Mouse (Mus musculus): ENCODE results near the gene Trim68.
A peak's percentile ranks its signal among the peaks of the same experiment; 100 is the strongest.
"Not testable (repeated sequence)": the region's sequence is repeated elsewhere in the genome, so short reads cannot be mapped to it uniquely, and the experiment has no call there.

Gene Trim68

DNA sequence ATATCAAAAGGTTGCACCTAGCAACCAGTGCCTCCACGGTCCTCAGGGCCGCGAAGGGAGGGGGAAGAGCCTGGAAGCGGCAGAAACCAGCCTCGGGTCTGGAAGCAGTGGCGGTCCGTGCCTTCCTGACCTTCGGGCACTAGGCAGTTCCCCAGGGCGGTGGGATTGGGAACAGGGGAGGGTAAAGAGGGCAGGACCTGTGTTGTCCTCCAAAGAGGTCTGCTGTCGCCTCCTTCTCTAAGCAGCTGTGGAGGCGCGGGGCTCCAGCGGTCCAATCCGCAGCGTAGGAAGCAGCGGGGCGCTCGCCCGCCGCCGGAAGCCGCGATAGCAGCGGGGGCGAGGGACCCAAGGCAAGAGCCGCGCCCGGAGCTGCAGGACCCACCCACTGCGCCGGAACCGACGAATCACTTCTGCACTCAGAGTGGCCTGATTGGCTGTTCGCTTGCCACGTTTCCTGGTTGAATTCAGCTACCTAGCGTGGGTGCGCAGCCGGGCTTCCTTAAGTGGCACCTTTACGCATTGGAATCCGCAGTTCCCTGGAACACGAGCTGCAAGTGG lies at the start of gene Trim68:
Trim68 (minus strand) TSS at position 384 of the 558 bp plus-strand sequence.
- DNase-seq, result peak; percentile 85

DNA sequence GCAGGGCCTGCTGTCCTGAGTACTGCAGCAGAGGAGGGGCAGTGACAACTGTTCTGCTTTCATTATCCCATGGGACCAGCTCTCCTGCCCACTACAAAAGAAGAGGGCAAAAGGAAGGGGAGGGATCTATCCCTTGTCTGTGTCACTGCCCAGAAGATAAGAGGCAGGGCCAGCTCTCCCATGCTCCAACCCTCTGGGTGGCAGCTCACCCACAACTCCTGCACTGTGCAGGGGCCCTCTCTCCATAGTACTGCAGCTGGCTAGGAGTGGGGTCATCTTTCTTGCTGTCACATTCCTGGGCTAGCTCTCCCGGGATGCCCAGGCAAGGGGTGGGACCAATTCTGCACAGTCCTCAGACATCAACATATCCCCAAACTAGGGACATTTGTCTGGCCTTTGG lies 46.7 kb upstream of the Trim68 start:
- DNase-seq, result no peak

DNA sequence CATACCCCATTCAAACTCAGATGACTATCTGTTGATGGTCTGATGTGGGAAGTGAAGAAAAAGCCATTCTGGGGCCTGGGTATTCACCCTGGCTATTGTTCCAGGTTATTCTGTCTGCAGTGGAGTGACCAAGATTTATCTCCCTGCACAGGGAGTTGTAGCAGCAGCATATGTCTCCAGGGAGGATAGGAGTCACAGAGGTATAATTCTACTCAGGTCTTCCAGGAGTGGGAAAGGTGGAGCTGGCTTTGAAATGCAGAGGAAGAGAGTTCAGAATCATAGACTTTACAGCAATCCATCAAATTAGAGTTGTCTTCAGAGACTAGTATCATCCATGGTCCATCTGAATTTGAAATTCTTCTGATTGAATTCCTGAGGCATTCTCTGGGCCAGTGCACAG lies 40.3 kb upstream of the Trim68 start, which contains the start of gene Olfr559:
Olfr559 (minus strand) TSS at position 101 of the 400 bp plus-strand sequence.
- no peak for DNase-seq

DNA sequence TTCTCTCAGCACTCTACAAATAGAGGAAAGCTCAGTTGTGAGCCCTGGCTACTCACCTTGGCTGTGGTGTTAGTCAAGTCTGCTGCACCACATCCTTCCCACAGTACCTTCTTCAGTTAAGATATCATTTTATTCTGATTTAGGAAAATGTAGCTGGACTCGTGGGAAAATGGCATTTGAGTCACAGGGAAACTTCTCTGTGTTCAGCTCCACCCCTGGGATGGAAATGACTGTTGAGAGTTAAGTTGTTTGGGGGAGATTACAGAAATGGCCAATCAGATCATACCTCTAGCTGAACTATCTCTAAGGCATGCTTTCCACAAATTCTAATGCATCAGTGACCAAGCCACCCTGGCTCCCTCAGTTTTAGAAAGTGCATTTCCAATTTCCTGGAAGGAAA lies 31.8 kb upstream of the Trim68 start, which contains the start of gene Olfr33:
Olfr33 (minus strand) TSS at position 101 of the 400 bp plus-strand sequence.
- no peak for DNase-seq

DNA sequence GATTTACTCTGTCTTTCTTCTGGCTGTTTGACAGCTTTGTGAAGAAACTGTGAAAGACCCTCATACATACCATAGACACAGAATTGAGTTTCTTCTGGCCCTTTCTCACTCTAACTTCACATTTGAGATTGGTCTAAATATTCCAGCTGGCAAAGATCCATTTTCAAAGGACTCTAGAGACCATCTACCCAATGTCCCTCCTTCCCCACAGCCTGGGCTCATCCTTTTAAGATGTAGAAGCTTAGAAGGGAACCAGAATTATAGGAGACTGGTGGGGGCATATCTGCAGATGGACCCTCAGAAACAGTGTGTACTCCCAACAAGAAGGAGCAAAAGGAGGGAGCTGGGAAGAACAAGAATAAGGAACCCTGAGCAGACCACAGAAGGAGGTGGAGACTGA lies 14.8 kb upstream of the Trim68 start, which contains the start of gene Olfr558:
Olfr558 (plus strand) TSS at position 301 of the 400 bp plus-strand sequence.
- DNase-seq, result no peak

DNA sequence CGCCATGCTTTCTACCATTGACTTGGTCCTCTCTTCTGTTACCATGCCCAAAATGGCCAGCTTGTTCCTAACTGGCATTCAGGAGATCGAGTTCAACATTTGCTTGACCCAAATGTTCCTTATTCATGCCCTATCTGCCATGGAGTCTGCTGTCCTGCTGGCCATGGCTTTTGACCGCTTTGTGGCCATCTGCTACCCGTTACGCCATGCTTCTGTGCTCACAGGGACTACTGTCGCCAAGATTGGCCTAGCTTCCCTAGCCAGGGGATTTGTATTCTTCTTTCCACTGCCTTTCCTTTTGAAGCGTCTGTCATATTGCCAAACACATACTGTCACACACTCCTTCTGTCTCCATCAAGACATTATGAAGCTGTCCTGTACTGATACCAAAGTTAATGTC lies 11.3 kb upstream of the Trim68 start:
- DNase-seq, result no peak

DNA sequence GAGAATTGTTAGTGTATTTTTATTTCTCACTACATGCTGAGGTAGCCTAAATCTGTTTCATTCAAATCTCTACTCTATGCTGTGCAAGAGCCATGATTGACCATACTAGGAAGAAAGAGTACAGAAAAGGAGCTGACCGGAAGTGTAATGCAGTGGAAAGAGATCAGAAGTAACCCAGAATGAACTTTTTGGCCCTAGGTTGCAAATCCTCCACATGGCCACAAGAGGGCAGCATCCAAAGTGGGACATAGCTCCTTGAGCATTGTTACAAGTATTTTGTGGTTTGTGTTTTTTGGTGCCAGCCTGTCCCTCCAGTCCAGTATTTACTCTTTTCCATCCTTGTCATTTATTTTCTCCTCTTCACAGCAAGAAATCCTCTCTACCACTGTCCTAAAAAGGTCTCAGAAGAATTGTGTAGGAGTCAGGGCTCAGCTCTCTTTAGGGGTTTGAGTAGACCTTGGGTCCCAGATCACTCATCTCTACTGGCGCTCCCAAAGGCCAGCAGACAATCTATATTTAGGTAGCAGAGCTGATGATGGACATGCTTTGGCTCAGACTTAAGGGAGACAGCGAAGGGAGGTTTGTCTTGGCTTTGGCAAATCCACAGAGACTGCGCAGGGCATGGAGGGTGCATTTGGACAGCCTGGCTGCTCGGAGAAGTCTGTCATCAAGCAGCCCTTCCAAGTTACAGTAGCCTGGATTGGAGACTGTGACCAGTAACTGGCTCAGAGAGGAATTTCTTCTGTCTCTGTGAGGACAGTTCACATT lies 8.4 kb upstream of the Trim68 start, which contains the start of gene Olfr557:
Olfr557 (plus strand) TSS at position 553 of the 768 bp plus-strand sequence.
- DNase-seq, result peak; percentile 36

DNA sequence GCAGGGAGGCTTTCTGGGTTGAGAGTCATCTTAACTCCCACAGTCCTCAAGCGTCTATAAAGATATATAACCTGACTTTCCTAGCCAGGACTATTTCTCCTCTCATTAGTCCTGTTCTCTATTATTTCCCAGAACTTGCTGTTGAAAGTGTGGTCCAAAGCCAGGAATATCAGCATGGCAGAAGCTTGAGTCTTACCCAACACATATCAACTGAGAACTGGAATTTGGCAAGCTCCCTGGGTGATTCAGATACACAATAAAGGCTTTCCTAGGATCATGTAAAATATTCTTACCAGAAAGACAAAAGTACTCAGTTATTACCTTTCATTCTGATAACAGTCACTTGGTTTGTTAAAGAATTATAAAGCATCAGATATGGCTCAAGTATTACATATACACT lies 5.2 kb downstream of the Trim68 start:
- DNase-seq, result no peak

DNA sequence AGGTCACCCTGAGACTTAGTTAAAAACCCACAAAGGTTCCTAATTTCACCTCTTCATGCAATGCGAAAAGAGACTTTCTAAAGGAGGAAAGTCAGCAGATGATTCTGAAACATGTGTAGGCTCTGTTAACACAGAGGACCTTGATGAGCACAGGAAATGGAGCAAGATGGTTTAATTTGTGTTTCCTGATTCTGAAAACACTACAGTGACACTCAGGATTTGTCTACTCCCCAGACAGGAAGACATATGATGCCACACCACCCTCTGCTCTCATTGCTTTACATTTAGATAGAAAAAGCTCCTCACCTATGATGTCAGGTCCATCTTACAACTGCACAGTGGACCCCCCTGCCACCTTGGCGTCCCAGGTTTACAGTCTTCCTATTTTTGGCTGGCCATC lies 10.9 kb downstream of the Trim68 start:
- no peak for DNase-seq

DNA sequence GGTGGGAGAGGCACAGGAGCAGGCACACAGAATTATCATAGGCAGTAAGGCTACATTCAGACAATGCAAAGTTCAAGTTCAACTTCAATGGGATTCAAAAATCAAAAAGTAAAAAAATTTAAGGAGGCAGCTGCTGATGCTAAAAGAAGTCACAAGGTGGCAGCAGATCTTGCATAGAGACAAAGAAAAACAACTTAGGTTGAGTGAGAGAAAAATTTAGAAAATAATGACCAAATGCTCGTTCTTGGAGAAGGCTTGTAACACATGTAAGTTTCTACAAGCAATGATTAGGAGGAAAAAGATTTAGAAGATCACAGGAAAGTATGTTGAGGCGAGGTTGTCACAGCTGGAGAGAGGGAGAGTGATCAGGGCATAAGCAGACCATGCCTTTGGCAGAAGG lies 21.7 kb downstream of the Trim68 start:
- DNase-seq, result peak; percentile 3

DNA sequence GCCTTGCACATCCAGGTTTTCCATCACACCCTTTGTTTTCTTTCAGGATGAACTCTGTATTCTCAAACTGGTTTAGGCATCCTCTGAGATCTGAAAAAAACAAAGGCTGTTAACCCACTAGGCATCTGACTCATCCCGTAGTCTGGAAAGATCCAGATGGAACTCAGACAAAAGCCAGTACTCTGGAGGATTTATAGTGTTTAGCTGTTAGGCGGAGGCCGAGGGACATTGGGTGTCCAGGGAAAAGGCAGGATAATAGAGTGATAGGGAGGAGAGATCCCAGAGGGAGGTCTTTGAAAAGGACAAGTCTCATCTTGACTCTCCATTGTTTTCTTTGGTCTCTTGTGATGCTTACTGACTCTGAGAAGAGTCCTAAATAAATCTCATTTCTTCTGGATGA lies 22.5 kb downstream of the Trim68 start, which contains the start of gene Olfr556:
Olfr556 (plus strand) TSS at position 301 of the 400 bp plus-strand sequence.
- no peak for DNase-seq

DNA sequence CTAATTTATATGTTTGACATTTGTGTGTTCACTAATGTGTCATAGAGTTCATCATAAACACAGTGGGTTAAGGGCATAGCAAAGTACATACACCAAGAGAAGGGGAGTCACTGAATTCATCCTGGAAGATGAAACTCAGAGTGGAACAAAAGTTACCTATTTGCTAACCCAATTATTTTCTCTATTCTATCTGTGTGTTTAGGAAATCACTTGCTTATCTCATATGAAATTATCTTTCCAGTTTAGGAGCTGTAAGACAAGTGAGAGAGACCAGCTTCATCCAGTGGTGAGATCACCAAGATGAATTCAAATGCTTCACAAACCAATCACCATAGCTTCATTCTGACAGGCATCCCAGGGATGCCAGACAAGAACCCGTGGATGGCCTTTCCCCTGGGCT lies 28.6 kb downstream of the Trim68 start, which contains the start of gene Olfr555:
Olfr555 (plus strand) TSS at position 301 of the 400 bp plus-strand sequence.
- no peak for DNase-seq

DNA sequence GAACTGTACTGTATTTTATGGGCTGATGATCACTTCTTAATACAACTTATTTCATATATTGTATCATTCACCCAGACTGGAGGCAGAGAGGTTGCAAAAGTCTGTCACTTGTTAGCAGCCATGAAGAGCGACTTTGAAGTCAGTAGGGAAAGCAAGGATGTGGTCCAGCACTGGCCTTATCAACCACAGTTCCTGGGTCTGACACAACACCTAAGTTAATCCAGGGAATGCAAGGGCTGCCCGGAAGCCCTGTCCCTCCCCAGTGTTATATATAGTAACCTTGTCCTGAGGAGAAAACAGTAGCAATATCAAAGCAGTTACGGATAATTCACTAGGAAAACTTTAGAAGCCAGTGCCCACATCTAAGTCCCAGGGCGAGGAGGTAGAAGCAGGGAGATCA lies 42.2 kb downstream of the Trim68 start:
- DNase-seq, result not testable (repeated sequence)

DNA sequence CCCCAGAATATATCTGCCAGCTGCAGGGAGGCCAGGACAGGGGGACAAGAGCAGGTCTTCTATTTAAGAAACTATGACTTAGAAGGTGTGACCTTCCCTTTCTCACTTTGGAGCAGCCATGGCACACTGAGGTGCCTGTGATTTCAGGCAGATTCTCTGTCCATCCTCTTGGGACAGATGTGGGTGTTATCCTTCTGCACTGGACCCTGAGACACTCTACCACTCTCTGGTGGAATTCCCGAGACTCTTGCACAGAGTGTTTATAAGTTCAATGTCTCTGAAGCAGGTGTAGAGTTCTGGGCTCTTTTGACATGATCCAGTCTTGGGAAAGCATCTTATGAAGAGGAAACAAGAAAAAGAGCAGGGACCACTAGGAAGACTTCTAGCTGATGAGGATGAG lies 49.0 kb downstream of the Trim68 start, which contains the start of gene Olfr554:
Olfr554 (plus strand) TSS at position 301 of the 400 bp plus-strand sequence.
- no peak for DNase-seq

DNA sequence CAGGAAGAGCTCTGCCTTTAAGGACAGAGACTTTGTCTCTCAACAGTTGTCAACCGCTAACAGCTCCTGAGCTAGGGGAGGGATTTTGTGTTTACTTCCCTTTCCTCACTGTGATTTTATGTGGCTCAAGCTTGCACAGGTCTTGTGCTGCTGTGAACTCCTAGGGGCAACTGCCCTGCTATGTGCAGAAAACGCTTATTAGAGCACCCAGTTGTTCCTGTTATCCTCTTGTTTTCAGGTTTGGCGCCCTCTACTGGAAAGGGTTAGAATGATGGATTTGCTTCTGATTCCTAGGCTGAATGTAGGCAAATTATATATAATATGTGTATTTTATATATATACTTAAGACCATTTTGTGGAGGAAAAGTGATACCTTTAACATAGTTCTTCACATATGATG lies 50.5 kb downstream of the Trim68 start:
- peak; percentile 72 for DNase-seq

Data from kidney, adult 9 months (tissue).